ENCODE assay signal across 9 mouse cellular contexts in genomic region chr10:76906434-76906833, GRCm38 (mm10). TPM values are rescaled to one million over a fixed set of nuclear protein-coding genes. Genes with fewer than 3 reads are reported as not detected.
DNase-seq lines count a peak whose midpoint lies in the region; ATAC-seq and TF ChIP-seq lines count a peak whose summit lies in the region.
"Had no signal": no experiment of that assay in that cellular context is flagged by ENCODE, and none has a peak within 500 bp of the region (broad histone marks: within the 10 kb centered on the region; RNA-seq: fewer than 3 reads in every experiment).

No protein-coding gene starts in this region.

- no peaks in the 10 kb centered on the region for H3K36me3 ChIP-seq in heart, postnatal 0 days (replicated peaks; ENCODE audit: control insufficient read depth, insufficient read depth, low read length)
- H3K36me3 ChIP-seq in liver, embryonic 16.5 days (ENCODE audit: control insufficient read depth, insufficient read depth), result no peaks in the 10 kb centered on the region
- no peaks in the 10 kb centered on the region for H3K36me3 ChIP-seq in stomach, postnatal 0 days (ENCODE audit: control insufficient read depth, insufficient read depth, low read length)

- peak; percentile 20 for DNase-seq in kidney, adult 11 months
- no peak for DNase-seq in kidney, adult 8-10 months
- DNase-seq in heart, postnatal 0 days (ENCODE audit: low spot score), result no peak
- DNase-seq in stomach, postnatal 0 days (ENCODE audit: low spot score), result no peak
- no peak for DNase-seq in gastrocnemius, adult 18-20 months (ENCODE audit: low spot score)
- no peak for DNase-seq in left cerebral cortex, adult 11 months (ENCODE audit: low spot score)
- DNase-seq in right cerebral cortex, adult 2 months (ENCODE audit: low spot score in 2 of 2), result no peak

- H3K4me3 ChIP-seq in heart, postnatal 0 days (ENCODE audit: low read depth, low read length), result no peak overlapping the region
- H3K4me3 ChIP-seq in liver, embryonic 16.5 days (ENCODE audit: low read depth, low read length), result peak overlapping the region; percentile 35
- no peak overlapping the region for H3K4me3 ChIP-seq in stomach, postnatal 0 days (ENCODE audit: low read depth, low read length)

- H3K9ac ChIP-seq in heart, postnatal 0 days (replicated peaks; ENCODE audit: low read depth, low read length), result no peak overlapping the region
- H3K9ac ChIP-seq in liver, embryonic 16.5 days (ENCODE audit: low read depth, low read length), result no peak overlapping the region
- no peak overlapping the region for H3K9ac ChIP-seq in stomach, postnatal 0 days (ENCODE audit: low read length)

- H3K4me1 ChIP-seq in heart, postnatal 0 days (ENCODE audit: control insufficient read depth, insufficient read depth), result no peaks in the 10 kb centered on the region
- peaks cover 18% of the 10 kb centered on the region for H3K4me1 ChIP-seq in liver, embryonic 16.5 days (ENCODE audit: control insufficient read depth, low read depth, low read length)
- peaks cover 3% of the 10 kb centered on the region; the same call in 1 of the 2 replicates for H3K4me1 ChIP-seq in stomach, postnatal 0 days (replicated peaks; ENCODE audit: control insufficient read depth, insufficient read depth)

- H3K27me3 ChIP-seq in heart, postnatal 0 days (ENCODE audit: control insufficient read depth, insufficient read depth, low read length), result no peaks in the 10 kb centered on the region
- H3K27me3 ChIP-seq in liver, embryonic 16.5 days (ENCODE audit: control insufficient read depth, insufficient read depth, low read depth, low read length), result no peaks in the 10 kb centered on the region
- no peaks in the 10 kb centered on the region for H3K27me3 ChIP-seq in stomach, postnatal 0 days (ENCODE audit: control insufficient read depth, insufficient read depth, low read length)

- H3K4me2 ChIP-seq in heart, postnatal 0 days (ENCODE audit: low read depth, low read length), result peak overlapping the region; percentile 25; the same call in 1 of the 2 replicates
- H3K4me2 ChIP-seq in liver, embryonic 16.5 days (ENCODE audit: low read depth, low read length), result peak overlapping the region; percentile 60
- H3K4me2 ChIP-seq in stomach, postnatal 0 days (replicated peaks; ENCODE audit: low read depth), result peak overlapping the region; percentile 15

- no peak for TF ChIP-seq CTCF in heart, postnatal 0 days (IDR thresholded peaks at IDR 0.05; ENCODE audit: low read depth)
- no peak for TF ChIP-seq CTCF in stomach, postnatal 0 days (IDR thresholded peaks at IDR 0.05; ENCODE audit: low read depth)

- H3K9me3 ChIP-seq in heart, postnatal 0 days (replicated peaks; ENCODE audit: control insufficient read depth, low read length), result no peaks in the 10 kb centered on the region
- H3K9me3 ChIP-seq in liver, embryonic 16.5 days (replicated peaks; ENCODE audit: control insufficient read depth, low read length), result no peaks in the 10 kb centered on the region
- no peaks in the 10 kb centered on the region for H3K9me3 ChIP-seq in stomach, postnatal 0 days (ENCODE audit: control insufficient read depth, low read length)

- no peak for ATAC-seq in heart, postnatal 0 days (ENCODE audit: insufficient read depth, low read depth)
- ATAC-seq in liver, embryonic 16.5 days (ENCODE audit: low read depth), result peak; percentile 95
- no peak for ATAC-seq in stomach, postnatal 0 days (ENCODE audit: low FRiP score, low TSS enrichment)

- peak overlapping the region; percentile 70 for H3K27ac ChIP-seq in heart, postnatal 0 days (ENCODE audit: low read depth)
- H3K27ac ChIP-seq in liver, embryonic 16.5 days (ENCODE audit: low read length), result peak overlapping the region; percentile 42; the same call in 1 of the 2 replicates
- H3K27ac ChIP-seq in stomach, postnatal 0 days (replicated peaks), result no peak overlapping the region; the same call in 1 of the 2 replicates
- H3K27ac ChIP-seq: macrophage had no signal

- TF ChIP-seq EP300 in heart, postnatal 0 days (IDR thresholded peaks at IDR 0.05; ENCODE audit: low read depth), result no peak
- no peak for TF ChIP-seq EP300 in stomach, postnatal 0 days (optimal IDR thresholded peaks at IDR 0.05)

- 58% methylated on average over 10 of the region's 10 CpGs for WGBS in heart, postnatal 0 days
- 20% methylated on average over 10 of the region's 10 CpGs for WGBS in liver, embryonic 16.5 days (ENCODE audit: insufficient replicate concordance)
- 42% methylated on average over 10 of the region's 10 CpGs for WGBS in stomach, postnatal 0 days

RNA-seq across cellular contexts. Expression of gene Pcbp3, which starts 55.3 kb away (rescaled TPM):
- 5.6 and 17.1 TPM in 2 replicates for total RNA-seq in heart, postnatal 0 days (2014; rRNA removed; ENCODE audit: low replicate concordance)
- 5.9 and 6.9 TPM in 2 replicates for polyA plus RNA-seq in heart, postnatal 0 days (2015; fragmentation: Nextera tagmentation; extraction: Ambion mirVana)
- polyA plus RNA-seq in liver, embryonic 16.5 days (2015; fragmentation: Nextera tagmentation; extraction: Ambion mirVana), result 3.8 and 4.6 TPM in 2 replicates
- polyA plus RNA-seq in stomach, postnatal 0 days (2015; fragmentation: Nextera tagmentation; extraction: Ambion mirVana), result 15.3 and 18.5 TPM in 2 replicates
- total RNA-seq in gastrocnemius, adult 18-20 months (2021), result 1 to 10 TPM; 1.2 to 1.8 TPM
